Mouse (Mus musculus) liver, adult 2 months (tissue): ENCODE measurements around the gene Lrrc39. TPM values are rescaled to one million over a fixed set of nuclear protein-coding genes. Genes with fewer than 3 reads are reported as not detected.

Source experiments
- DNase-seq: peaks from one replicate; pipeline ENCODE4 v3.0.0-alpha.2; 2011; ENCODE audit warnings: low read depth, low spot score; ENCODE audit errors: extremely low read depth
- H3K27ac ChIP-seq: fragments of 200-500 bp; replicated peaks from 2 replicates; pipeline ENCODE4 v1.5.1; 2012; ENCODE audit warnings: low read depth, mild to moderate bottlenecking, control low read depth, inconsistent platforms, low read length; ENCODE audit not compliant: insufficient read depth
- H3K27me3 ChIP-seq: fragments of 200-500 bp; 2 replicates; pipeline ENCODE4 v1.6.1; 2012; ENCODE audit warnings: mild to moderate bottlenecking, moderate library complexity, low read length, inconsistent platforms; ENCODE audit not compliant: control insufficient read depth, insufficient read depth
- H3K36me3 ChIP-seq: fragments of 200-500 bp; 2 replicates; pipeline ENCODE4 v1.6.1; 2012; ENCODE audit warnings: low read length, inconsistent platforms; ENCODE audit not compliant: control insufficient read depth, insufficient read depth
- H3K4me1 ChIP-seq: fragments of 200-500 bp; 2 replicates; pipeline ENCODE4 v1.6.1; 2011; ENCODE audit warnings: low read length; ENCODE audit not compliant: control insufficient read depth, insufficient read depth
- H3K4me3 ChIP-seq: fragments of 200-500 bp; 2 replicates; pipeline ENCODE4 v1.5.1; 2011; ENCODE audit warnings: low read depth, mild to moderate bottlenecking, control low read depth, low read length, moderate library complexity; ENCODE audit not compliant: insufficient read depth
- H3K79me2 ChIP-seq: fragments of 200-500 bp; 2 replicates; pipeline ENCODE4 v1.6.1; 2012; ENCODE audit warnings: inconsistent platforms, mild to moderate bottlenecking, low read length, moderate library complexity; ENCODE audit not compliant: control insufficient read depth, insufficient read depth
- H3K9ac ChIP-seq: fragments of 200-500 bp; 2 replicates; pipeline ENCODE4 v1.6.1; 2012; ENCODE audit warnings: low read depth, mild to moderate bottlenecking, control low read depth, inconsistent platforms, low read length
- CTCF ChIP-seq: fragments of 200-500 bp; IDR thresholded peaks from 2 replicates; pipeline ENCODE4 v1.5.1; 2011; ENCODE audit warnings: low read depth, low read length, control low read depth
- POLR2A ChIP-seq: fragments of 200-500 bp; IDR thresholded peaks from 2 replicates; pipeline ENCODE4 v1.6.1; 2011; ENCODE audit warnings: low read length, control low read depth; ENCODE audit not compliant: insufficient read depth; ENCODE audit errors: extremely low read depth
- WGBS: fragments of 180-500 bp; shearing (Covaris S2); methylation state at CpG from one replicate; pipeline ENCODE4 v1.1.7; 2018; 5-methylcytosine and 5-hydroxymethylcytosine counted together
- polyA plus RNA-seq: library from polyadenylated mRNA; depleted of rRNA; stranded (reverse); fragments of >200 nt; gene quantifications from 2 replicates; pipeline ENCODE4 v1.2.3, GENCODE M21; 2012; rRNA removed
- total RNA-seq: library from RNA; depleted of rRNA; stranded (reverse); fragments of >200 nt; gene quantifications from 2 replicates; pipeline ENCODE4 v1.2.3, GENCODE M21; 2014; rRNA removed

Lrrc39 gene
- 0.37 and 0.60 TPM in 2 replicates for total RNA-seq
- 0.12 and 0.15 TPM in 2 replicates for polyA plus RNA-seq

- Histone ChIP-seq H3K4me1 (0 out of 2 replicates have a peak, but pooled peaks cover 2% of the 10 kb centered on the region), H3K27me3 (no peaks in the 10 kb centered on the region), H3K79me2 (no peaks in the 10 kb centered on the region), H3K36me3 (no peaks in the 10 kb centered on the region), H3K9ac (peak within 1 kb of the TSS; percentile 29; the same call in 1 of the 2 replicates), H3K27ac (no peak within 1 kb of the TSS; the same call in 1 of the 2 replicates), H3K4me3 (peak within 1 kb of the TSS; percentile 39)
- TF ChIP-seq POLR2A, result no peak
- no peak for TF ChIP-seq CTCF
- WGBS, result 22% methylated on average over 7 of the region's 7 CpGs
- peak; percentile 86 for DNase-seq
Observed at GRCm38 (mm10) chr3:116562408-116563094, at the start of gene Lrrc39. Gene Lrrc39, plus strand, starts transcription at chr3:116562973.

- H3K9ac ChIP-seq, result no peak overlapping the region
- no peaks in the 10 kb centered on the region for H3K27me3 ChIP-seq
- H3K4me3 ChIP-seq, result no peak overlapping the region
- H3K79me2 ChIP-seq, result peaks cover 16% of the 10 kb centered on the region; the same call in 1 of the 2 replicates
- DNase-seq, result no peak
- H3K36me3 ChIP-seq, result peaks cover 13% of the 10 kb centered on the region
- WGBS, result 64% methylated on average over 12 of the region's 12 CpGs
- H3K4me1 ChIP-seq, result no peaks in the 10 kb centered on the region; the same call in 1 of the 2 replicates
- H3K27ac ChIP-seq, result no peak overlapping the region
- TF ChIP-seq CTCF (no peak), POLR2A (no peak)
Observed at GRCm38 (mm10) chr3:116520141-116520761, 42.5 kb upstream of the Lrrc39 start.

- Histone ChIP-seq H3K4me3 (no peak overlapping the region), H3K27me3 (no peaks in the 10 kb centered on the region), H3K4me1 (no peaks in the 10 kb centered on the region), H3K79me2 (no peaks in the 10 kb centered on the region), H3K27ac (no peak overlapping the region), H3K9ac (no peak overlapping the region), H3K36me3 (peaks cover 17% of the 10 kb centered on the region)
- no peak for DNase-seq
- 51% methylated on average over 5 of the region's 5 CpGs for WGBS
- no peak for TF ChIP-seq CTCF
- TF ChIP-seq POLR2A, result no peak
Observed at GRCm38 (mm10) chr3:116529741-116530140, 33.0 kb upstream of the Lrrc39 start.

GRCm38 (mm10) chr3:116530826-116531225 is 31.9 kb upstream of the Lrrc39 start:
- 64% methylated on average over 4 of the region's 4 CpGs for WGBS
- H3K4me1 ChIP-seq, result no peaks in the 10 kb centered on the region
- peaks cover 21% of the 10 kb centered on the region; the same call in 1 of the 2 replicates for H3K36me3 ChIP-seq
- TF ChIP-seq CTCF, result no peak
- no peak for TF ChIP-seq POLR2A
- no peak overlapping the region for H3K9ac ChIP-seq
- no peak overlapping the region for H3K27ac ChIP-seq
- no peaks in the 10 kb centered on the region for H3K27me3 ChIP-seq
- no peaks in the 10 kb centered on the region for H3K79me2 ChIP-seq
- H3K4me3 ChIP-seq, result no peak overlapping the region
- DNase-seq, result no peak

- H3K9ac ChIP-seq, result no peak overlapping the region
- H3K79me2 ChIP-seq, result no peaks in the 10 kb centered on the region
- H3K27ac ChIP-seq, result no peak overlapping the region
- H3K4me1 ChIP-seq, result no peaks in the 10 kb centered on the region
- no peak for DNase-seq
- TF ChIP-seq CTCF, result no peak
- TF ChIP-seq POLR2A, result no peak
- H3K36me3 ChIP-seq, result peaks cover 27% of the 10 kb centered on the region; the same call in 1 of the 2 replicates
- no peaks in the 10 kb centered on the region for H3K27me3 ChIP-seq
- 75% methylated on average over 16 of the region's 16 CpGs for WGBS
- no peak overlapping the region for H3K4me3 ChIP-seq
Observed at GRCm38 (mm10) chr3:116536428-116537199, 26.2 kb upstream of the Lrrc39 start.
